Mouse (Mus musculus) cerebellum, adult 9-10 months (tissue): ENCODE data around the gene Phka1.
"Not testable (repeated sequence)": the region's sequence is repeated elsewhere in the genome, so short reads cannot be mapped to it uniquely, and the experiment has no call there.

Experiments
- DNase-seq: peaks from one replicate; pipeline ENCODE4 v3.0.0; 2022

Phka1 gene

DNA sequence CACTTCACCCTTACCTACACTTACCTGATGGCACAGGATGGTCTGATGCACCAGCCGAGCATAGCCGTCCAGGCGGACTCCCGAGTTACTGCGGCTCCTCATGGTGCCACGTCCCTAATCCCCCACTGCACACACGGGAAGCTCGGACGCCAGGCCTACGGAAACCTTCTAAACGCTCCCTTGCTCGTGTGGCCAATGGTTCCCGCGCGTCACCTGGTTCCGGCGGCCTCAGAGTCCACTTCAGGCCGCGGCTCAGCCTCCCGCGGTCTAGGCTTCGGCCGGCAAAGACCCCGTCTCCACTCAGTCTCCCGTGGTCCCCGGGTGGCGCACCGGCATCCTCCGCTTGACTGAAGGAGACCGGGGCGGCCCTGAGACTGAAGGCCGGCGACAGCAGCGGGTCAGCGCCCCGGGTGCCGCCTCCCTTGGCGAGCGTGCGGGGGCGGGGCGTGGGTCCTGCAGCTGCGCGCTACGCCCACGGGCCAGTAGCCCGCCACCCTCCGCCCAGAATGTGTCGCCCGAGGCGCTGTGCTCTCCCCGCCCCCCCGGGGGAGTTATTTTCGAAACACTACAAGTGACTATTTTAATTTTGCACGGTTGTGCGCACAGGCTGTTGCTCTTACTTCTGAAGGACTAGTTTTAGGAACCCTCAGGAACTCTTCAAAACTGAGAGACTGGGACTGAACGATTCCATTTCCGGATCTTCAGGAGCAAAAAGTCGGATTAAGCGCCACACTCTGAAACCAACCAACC lies at the start of gene Phka1:
Gene Phka1, minus strand, starts transcription at position 424 of the 750 bp plus-strand sequence.
- DNase-seq = peak; percentile 65

- DNase-seq = peak; percentile 17
Measured at GRCm38 (mm10) chrX:102689252-102689651, 45.2 kb upstream of the Phka1 start.

DNA sequence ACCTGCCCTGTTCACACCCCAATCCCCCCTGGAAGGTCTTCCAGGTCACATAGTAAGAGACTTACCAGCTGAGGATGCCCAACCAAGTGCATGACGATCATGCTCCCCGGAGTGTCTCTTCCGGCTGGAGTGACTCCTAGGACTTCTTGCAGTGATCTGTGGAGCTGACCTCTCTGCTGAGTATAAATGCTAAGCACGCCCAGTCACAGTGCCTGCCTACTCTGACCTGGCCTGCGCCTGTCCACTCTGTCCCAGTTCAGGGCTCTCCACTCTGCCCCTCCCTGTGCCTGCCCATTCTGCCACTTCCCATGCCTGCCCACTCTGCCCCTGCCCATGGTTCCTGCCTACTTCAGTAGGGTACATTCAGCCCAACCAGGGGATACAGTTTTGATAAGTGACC lies 42.8 kb upstream of the Phka1 start, which contains the start of gene Gm3880:
Gene Gm3880, minus strand, starts transcription at position 101 of the 400 bp plus-strand sequence.
- not testable (repeated sequence) for DNase-seq

- DNase-seq = not testable (repeated sequence)
Measured at GRCm38 (mm10) chrX:102684706-102685105, 40.7 kb upstream of the Phka1 start.

GRCm38 (mm10) chrX:102666641-102667040 lies 22.6 kb upstream of the Phka1 start:
- DNase-seq = no peak

DNA sequence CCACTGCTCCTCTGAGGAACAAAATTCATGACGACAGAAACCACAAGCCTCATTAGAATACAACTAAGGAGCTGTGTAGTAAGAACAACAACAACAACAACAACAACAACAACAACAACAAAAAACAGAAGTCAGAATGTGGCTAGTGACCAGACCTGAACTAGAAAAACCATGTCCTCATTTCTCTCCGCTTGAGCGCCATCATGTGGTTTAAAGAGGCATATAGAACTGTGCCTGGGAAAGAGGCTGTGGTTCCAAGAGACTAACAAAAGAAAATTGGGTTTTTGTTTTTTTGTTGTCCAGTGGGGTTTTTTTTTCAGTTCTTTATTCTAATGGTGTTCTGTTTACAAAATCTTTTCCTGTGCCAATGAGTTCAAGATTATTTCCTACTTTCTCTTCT lies 16.7 kb upstream of the Phka1 start:
- DNase-seq = no peak

DNA sequence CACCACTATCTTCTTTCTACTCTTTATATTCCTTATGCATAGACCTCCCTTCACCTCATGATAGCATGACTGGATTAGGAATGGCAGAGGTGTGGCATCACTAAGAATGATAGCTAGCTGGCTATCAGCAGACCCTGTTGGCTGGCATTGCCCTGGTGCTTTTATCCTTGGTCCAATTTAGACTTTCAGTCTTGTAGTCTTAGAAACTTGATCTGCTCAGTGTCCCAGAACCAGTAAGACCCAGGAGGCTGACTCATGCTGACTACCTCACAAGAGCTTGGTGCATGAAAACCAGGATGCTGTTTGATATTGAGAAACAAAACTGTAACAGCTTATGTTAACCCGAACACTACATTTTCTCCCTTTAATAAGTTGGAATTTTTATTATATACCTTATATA lies 1.6 kb upstream of the Phka1 start:
- DNase-seq = no peak

DNA sequence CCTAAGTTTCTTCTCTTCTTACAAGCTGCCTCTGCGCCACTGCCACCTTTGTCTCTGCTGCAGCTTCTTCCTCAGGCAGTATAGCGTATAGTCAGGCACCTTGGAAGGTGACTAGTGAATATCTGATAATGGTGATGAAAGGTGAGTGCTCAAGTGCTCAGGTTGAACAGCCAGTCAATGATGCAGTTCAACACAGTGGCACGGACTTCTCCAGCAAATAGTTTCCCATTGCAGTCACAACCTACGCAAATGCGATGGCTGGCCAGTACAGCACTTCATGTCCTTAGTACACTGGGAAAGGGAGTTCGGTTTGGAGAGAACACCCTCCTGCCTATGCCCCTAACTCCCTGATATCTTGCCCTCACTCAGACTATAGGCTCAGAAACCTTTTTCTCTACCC lies 1.1 kb upstream of the Phka1 start:
- no peak for DNase-seq

- no peak for DNase-seq
Measured at GRCm38 (mm10) chrX:102644573-102644951, 516 bp upstream of the Phka1 start.

DNA sequence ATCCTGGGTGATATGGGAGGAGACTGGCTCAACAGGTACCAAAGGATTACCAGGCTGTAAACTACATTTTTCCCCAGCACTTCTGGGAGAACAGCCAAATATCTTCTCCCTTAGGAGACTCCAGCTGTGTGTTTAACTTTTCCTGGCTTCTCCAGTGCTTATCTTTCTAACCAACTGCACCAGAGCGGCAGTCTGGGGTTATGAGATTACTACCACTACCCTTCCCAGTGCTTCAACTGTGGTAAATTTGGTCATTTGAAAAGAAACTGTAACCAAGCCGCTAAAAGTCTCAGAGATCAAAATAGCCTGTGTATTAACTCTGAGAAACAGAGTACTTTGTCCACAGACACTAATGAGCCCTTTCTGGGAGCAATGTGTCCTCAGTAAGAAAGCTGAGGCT lies 42.8 kb downstream of the Phka1 start:
- no peak for DNase-seq

DNA sequence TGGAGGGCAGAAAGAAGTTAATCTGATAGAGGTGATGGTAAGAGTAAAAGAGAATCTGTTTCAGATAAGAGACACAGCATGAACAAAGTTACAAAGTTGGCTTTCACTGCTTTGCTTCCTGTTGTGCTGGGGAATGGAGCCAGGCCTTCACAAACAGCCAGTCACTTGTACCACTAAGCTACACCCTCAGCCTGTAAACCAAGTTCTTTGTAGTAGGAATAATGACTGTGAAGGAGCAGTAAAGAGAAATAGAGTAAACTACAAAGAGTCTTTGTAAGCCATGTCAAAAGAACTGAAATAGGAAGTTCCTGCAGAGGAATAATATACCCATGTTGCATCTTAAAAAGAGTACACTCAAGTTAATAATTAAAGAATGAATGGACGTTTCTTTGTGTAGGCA lies 55.5 kb downstream of the Phka1 start:
- peak; percentile 17 for DNase-seq

DNA sequence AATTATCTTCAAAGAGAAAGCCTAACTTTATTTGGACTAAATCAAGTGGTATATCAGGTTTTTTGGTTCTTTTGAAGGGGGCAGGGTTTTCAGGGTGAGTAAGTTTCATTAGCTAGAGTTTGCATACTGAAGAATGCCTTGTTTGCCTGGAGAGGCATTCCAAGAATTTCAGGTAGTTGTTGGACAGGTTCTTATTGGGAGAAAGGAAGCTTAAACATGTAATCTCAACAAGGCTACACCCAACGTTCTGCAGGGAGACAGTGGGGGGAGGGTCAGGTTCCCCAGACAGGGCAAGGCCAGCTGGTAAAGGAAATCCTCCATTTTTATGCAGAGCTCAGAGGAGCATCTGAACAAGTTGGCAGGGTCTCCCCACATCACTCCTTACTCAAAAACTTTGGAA lies 72.9 kb downstream of the Phka1 start:
- DNase-seq = no peak

DNA sequence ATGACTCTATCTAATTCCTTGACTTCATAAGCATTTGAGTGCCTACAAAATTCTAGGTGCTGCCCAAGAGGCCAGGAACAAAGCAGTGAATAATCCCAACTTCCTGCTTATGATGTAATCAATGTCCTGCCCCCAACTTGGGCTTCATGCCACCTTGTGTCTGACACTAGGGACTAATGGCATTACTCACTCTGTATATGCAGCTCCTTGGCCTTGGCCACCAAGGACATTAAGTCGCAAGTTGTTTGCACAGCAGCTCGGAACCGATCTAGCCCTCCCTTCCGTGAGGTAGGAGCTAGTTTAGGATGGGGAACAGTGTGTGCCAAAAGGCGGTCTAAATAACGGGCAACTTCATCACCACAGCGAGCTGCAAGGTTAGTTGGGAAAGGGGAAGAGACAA lies 87.1 kb downstream of the Phka1 start:
- DNase-seq = no peak

GRCm38 (mm10) chrX:102509205-102509604 lies 134.8 kb downstream of the Phka1 start:
- DNase-seq = no peak

DNA sequence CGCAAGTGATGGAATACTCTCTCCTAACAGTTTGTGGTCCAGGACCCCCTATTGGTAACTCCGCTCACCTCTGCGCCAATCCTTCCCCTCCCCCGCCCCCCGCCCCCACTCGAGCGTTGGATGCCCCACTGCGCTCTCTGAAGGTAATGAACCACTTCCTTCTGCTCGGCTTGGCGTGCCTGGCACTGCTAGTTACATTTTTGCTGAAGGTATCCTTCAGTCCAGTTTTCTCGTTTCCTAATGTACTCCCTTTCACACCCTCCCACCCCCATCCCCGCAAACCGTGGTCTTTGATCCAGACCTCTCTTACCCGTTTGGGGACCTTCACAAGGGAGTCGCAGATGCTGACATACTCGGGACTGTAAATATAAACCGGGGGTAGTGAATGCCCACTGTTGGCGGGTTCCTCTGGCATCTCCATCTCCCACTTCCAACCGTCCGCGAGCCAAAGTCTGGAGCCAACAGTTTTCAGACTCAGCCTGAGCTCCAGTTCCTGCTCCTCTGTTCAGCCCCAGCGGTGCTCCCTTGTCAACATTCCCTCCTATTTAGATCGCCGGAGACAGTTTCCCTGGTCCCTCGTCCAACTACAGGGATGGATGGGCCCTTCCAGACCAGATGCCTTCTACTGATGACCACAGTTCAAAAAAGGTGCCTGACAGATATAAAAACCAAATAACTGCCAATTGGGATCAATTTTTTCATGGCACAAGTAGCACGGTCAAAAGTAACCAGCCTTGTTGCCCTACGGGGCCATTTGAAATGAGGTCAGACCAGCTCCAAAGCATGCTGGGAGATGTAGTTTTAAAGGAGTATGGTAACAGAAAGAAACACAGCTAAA lies 139.2 kb downstream of the Phka1 start, which contains the start of gene Hdac8:
Gene Hdac8, minus strand, starts transcription at position 716 of the 838 bp plus-strand sequence.
- peak; percentile 69 for DNase-seq

DNA sequence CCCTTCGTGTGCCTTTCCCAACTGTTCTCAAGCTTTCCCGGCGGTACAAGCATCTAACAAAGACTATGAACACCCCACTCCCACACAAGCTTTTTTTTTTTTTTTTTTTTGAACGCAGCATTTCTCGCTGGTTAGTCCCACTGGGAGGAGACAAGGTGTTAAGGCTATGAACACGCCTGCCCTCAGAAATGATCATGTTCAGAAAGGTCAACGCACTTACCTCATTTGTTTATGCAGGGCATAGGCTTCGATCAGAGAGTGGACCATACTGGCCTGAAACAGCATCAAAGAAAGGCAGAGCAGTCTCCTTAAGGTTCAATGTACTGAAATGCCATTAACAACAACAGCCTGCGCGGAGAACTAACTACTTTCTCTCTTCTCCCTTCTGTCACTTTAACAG lies 139.9 kb downstream of the Phka1 start:
- DNase-seq = no peak

DNA sequence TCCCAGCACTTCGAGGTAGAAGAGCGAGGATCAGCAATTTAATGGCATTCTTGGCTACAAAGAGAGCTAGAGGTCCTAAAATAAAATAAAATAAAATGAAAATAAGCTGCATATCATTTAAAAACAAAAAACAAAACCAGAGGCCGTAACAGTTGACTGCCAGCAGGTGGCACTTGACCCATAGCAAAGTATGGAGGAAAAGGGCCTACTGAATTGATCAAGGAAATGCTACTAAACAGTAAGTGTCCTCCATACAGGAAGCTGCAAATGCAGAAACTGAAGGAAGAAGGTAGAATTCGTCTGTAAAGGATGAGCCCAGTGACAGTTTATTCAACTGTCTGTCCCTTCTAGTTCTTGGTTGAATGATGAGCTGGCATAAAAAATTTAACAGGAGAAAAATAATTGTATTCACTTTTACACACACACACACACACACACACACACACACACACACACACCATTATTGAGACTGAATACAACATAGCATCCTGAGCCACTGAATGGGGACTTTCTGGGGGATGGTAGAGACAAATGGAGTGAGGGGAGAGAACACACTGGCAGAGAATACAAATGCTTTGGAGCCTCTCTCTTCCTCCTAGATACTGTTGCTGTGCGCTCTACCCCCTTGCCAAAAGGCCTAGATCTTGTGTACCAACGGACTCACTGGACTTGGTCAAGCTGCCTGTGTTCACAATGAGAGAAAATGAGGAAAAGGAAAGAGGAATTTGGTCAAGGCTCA lies 149.9 kb downstream of the Phka1 start:
- no peak for DNase-seq

- DNase-seq = no peak
Measured at GRCm38 (mm10) chrX:102485575-102485974, 158.5 kb downstream of the Phka1 start.

DNA sequence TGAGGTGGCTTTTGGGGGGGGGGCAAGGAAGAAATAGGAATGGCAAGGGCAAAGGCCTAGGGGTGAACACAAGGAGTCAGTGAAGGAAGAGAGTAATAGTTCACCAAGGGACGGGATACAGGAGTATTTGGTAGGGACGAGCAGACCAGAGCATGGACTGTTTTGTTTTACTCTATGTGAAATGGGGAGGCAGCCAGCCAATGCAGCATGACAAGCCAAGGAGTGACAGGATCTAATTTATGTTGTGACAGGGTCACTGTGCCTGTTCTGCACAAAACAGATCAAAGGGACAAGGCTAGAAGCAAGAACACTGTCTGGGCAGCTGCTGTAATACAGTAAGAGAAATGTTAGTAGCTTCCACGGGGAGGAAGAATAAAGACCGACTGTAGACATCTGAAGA lies 164.4 kb downstream of the Phka1 start:
- DNase-seq = no peak

- DNase-seq = peak; percentile 81
Measured at GRCm38 (mm10) chrX:102478965-102479364, 165.1 kb downstream of the Phka1 start.

DNA sequence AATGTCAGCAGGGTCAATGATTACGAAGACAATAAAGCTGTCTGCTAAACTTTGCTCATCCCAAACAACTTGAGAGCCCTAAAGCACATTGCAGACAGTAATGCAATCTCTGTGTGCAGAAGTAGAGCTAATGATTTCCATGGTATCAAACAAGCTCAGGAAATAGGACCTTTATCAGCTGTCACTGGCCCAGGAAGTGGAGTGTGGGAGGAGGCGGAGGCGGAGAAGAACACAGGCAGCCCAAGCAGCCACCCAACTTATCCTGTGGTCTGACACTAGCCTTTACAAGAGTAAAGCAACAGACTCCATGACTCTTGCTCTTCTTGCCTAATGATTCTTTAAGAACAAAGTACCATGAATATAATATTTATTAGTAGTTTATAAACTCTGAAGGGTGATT lies 165.6 kb downstream of the Phka1 start:
- no peak for DNase-seq

GRCm38 (mm10) chrX:102476784-102477183 lies 167.3 kb downstream of the Phka1 start:
- peak; percentile 83 for DNase-seq

DNA sequence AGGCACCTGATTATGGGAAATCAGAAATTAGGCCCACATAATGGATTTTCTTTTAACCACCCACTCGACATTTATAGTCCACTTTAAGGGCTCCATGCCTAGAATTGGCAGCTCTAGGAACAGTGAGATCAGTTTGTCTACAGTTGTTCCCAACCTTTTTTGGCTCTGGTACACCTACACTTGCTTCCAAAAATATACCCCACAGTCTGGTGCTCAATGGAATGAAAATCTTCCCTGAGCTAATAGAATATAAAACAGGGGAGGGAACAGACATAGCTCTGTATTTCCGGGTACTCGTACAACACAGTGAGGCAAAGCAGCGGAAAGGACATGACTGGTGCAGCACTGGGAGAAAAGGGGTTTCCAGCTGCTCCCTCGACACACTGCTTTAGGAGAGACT lies 168.5 kb downstream of the Phka1 start:
- DNase-seq = peak; percentile 37
